Mouse (Mus musculus): Measurements from ENCODE around the gene Sdc3.

Sdc3 gene

DNA sequence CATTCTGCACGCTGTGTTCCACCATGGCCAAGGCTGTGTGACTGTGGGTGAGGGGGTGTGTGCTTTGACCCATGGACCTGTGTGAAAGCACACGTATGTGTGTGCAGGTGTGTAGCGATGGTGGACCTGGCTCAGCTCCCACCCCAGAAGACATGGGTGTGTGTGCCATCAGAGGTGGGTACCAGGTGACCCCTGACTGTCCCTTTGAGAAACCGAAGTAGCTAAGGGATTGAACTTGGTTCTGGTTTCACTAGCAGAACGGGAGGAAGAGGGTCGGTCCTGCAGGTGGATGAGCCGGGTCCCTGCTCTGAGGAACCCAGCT is 804 bp downstream of the Sdc3 start:
- in situ Hi-C loops (cut with MboI, MseI): no loop called here

GRCm38 (mm10) chr4:130794771-130795170 is 2.4 kb downstream of the Sdc3 start:
- in situ Hi-C loops (cut with MboI, MseI): no loop called here

GRCm38 (mm10) chr4:130795970-130796369 is 3.6 kb downstream of the Sdc3 start:
- in situ Hi-C loops (cut with MboI, MseI): no loop called here

DNA sequence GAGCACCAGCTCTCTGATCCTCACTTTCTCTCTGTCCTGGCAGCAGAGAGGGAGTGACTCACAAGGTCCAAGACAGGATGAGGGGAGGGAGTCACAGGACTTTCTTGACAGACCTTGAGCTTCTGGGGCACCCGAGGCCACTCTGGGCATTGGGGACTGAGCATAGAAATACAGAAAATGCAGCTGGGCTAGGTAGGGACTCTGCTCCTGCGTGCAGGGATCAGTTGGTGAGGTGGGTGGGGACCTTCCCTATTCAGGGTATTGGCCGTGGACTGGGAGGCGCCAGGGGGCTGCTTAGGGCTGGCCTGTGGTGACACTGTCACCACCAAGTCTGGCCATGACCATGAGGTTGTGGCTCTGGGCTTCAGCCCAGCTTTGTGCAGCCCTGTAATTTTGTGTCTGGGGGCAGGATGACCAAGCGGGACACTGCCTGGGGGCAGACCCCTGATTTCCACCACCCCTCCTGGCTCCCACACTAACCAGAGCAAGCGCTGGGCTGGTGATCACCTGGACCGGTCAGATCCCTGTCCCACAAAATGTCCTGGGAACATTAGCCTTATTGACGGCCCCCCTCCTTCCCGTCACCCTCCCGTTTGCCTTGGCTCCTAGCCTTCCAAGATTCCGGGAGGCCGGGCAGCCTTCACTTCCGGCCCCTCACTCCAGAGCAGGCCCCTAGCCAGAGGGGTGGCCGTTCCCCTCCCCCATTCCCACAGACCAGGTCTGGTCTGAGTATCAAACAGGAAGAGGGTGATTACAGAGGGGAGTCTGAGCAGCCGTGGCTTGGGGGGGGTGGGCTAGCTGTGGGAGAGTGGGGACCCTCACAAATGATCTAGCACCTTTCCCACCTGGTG is 5.1 kb downstream of the Sdc3 start:
- in situ Hi-C loops (cut with MboI, MseI): no loop called here

GRCm38 (mm10) chr4:130798416-130798815 is 6.1 kb downstream of the Sdc3 start:
- in situ Hi-C loops (cut with MboI, MseI): no loop called here

DNA sequence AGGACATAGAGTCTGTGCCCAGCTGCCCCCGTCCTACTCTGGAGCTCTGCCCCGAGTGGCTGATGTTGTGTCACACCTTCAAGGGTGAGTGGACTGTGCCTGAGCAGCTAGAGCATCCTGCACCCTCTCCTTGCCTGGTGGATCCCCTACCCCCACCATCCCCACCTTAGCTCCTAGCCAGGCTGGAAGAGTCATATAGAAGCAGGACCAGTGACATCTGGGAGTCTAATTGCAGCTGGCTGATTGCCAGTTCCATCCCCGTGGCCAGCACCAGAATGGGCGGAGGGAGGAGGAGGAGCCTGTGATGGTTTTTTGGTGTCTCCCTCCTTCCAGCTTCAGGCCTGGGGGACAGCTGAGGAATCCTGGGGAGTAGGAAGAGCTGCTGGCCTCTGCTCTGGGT is 6.8 kb downstream of the Sdc3 start:
- in situ Hi-C loops (cut with MboI, MseI): no loop called here

DNA sequence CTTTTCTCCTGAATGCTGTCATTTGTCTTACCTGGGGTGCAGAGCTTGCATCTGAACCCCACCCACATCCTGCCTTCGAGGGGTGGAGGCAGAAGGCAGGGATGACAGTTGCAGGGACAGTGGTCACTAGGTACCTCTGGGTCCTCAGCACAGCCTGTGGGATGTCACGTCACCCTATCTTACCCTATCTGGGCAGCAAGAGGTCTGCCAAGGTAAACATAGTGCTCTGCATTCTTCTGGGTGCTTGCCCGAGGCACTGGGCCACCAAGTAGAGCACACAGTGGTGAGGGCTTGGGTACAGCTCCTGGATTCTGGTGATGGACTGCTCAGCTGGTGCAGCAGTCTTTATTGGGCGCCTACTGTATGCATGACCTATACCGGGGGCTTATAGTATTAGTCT is 7.2 kb downstream of the Sdc3 start:
- in situ Hi-C loops (cut with MboI, MseI): no loop called here

DNA sequence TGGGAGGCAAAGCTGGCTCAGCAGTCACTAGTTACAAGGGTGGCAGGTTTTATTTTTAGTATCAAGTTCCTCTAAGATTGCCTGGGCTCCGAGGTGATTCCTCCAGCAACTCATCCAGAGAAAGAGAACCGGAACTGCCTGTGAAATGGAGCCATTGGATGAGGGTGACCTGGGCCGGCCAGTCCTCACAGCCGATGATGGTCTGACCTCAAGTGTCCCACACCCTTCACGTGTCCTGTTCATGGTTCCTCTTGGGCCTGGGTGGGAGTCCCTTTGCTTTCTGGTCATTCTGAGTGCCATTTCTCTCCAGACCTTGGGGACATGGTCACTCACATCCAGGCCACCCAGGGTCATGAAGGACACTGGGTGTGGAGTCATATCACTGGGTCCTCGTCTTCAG is 7.8 kb downstream of the Sdc3 start:
- in situ Hi-C loops (cut with MboI, MseI): loop anchor here (10.0 kb wide), 1 partner anchor 1105 kb away; the partner anchor contains the start of gene Tmem39b

- in situ Hi-C loops (cut with MboI, MseI): loop anchor here (10.0 kb wide), 1 partner anchor 1106 kb away; the partner anchor contains the start of gene Tmem39b
Observed at GRCm38 (mm10) chr4:130801198-130801597, 8.9 kb downstream of the Sdc3 start.

DNA sequence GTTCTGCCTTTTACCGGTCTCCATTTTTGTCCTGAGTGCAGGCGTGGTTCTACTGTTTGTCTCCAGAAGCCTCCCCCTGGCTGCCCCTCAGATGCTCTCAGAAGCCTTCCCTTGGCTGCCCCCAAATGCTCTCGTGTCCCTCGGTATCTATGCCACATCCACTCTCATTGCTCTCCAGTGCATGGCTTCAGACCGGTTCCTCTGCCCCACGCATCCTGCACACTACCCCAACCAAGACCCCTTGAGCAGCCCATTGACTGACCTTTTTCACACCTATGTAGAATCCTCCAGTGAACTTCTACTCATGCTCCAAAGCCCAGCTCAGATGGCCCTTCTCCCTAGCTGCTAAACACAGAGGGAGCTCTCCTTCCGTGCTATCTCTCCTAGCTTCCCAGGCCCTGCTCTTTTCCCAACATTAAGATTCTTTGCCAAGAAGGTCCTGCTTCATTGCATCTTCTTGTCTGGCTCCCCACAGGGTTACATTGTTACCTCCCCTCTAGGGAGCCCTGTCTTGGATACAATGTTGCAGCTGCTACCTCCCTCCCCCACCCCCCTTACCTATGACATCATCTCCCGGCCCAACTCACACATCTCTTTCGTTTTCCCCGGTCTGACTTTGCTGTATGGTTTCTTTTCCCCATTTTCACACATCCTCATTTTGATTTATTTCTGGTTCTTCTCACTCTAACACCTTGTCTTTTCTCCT is 9.4 kb downstream of the Sdc3 start:
- in situ Hi-C loops (cut with MboI, MseI): loop anchor here (10.0 kb wide), 1 partner anchor 1107 kb away; the partner anchor contains the start of gene Tmem39b

DNA sequence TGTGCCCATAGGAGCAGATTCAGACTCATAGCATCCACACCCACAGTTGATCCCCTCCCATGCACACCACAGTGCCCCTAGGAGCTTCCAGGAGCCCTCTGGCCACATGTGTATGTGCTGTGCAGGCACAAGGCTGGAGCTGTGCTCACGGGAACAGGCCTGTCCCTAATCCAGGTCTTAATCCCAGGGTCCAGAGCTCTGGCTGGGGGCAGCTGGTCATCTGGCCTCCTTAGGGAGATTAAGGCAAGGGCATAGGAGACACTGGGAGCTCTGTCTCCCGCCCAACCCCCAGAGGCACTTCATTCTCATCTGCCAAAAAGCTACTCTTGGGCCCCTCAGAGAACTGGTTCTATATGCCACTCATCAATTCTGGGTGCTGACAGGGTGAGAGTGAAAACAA is 11.3 kb downstream of the Sdc3 start:
- in situ Hi-C loops (cut with MboI, MseI): loop anchor here (10.0 kb wide), 1 partner anchor 1109 kb away; the partner anchor contains the start of gene Tmem39b

DNA sequence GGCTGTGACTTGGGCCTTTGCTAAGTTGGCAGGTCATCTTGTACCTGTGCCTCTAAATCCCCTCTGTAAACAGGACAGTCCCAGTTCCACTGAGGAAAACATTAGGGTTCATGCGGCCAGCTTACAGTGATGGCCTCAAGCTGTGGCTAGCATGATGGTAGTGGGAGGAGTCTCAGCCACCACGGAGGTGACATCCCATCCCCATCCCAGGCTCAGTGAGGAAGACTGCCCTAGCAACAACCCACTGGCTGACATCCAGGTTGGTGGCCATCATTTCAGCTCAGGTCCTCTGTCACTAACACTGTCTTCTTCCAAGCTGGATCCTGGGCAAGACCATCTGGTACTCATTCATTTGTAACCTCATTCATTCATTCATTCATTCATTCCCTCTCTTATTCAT is 12.0 kb downstream of the Sdc3 start:
- in situ Hi-C loops (cut with MboI, MseI): loop anchor here (10.0 kb wide), 1 partner anchor 1109 kb away; the partner anchor contains the start of gene Tmem39b

GRCm38 (mm10) chr4:130804771-130805361 is 12.5 kb downstream of the Sdc3 start:
- in situ Hi-C loops (cut with MboI, MseI): loop anchor here (10.0 kb wide), 1 partner anchor 1110 kb away; the partner anchor contains the start of gene Tmem39b

DNA sequence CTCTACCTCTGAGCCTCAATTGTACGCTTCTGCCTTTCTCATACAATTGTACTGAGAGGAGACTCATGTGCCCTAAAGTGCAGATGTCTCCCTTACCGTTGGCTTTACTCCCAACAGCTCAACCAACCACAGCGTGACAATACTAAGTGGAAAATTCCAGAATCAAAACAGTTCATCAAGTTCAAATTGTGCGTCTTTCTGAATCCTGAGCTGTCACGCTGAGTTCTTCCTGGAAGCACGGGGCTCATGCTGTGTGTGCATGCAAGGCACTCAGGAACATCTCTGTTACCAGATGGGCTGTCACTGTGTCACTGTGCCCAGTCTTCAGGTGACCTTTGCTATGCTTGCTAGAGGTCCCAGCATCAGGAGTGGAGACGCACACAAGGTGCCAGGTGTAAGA is 13.4 kb downstream of the Sdc3 start:
- in situ Hi-C loops (cut with MboI, MseI): loop anchor here (10.0 kb wide), 1 partner anchor 1111 kb away; the partner anchor contains the start of gene Tmem39b

GRCm38 (mm10) chr4:130806746-130807145 is 14.4 kb downstream of the Sdc3 start:
- in situ Hi-C loops (cut with MboI, MseI): loop anchor here (10.0 kb wide), 1 partner anchor 1112 kb away; the partner anchor contains the start of gene Tmem39b

DNA sequence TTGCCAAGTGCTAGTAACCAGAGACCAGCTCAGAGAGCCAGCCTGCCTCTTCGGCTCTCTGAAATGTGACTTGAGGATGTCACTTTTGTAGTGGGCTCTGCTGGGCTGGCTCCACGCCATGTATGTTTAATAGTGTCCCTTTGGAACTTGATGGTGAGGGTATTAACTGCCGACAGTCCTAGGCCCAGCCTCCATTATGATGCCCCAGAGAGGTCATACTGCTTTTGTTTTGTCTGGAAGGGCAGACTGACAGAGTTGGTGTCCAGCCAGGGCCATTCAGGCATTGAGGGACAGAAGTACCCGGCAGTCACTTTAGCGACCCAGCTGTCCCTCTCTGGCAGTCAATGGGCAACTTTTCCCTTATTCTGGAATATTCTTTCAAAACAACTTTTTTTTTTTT is 17.4 kb downstream of the Sdc3 start:
- in situ Hi-C loops (cut with MboI, MseI): loop anchor here (10.0 kb wide), 1 partner anchor 1115 kb away; the partner anchor contains the start of gene Tmem39b

DNA sequence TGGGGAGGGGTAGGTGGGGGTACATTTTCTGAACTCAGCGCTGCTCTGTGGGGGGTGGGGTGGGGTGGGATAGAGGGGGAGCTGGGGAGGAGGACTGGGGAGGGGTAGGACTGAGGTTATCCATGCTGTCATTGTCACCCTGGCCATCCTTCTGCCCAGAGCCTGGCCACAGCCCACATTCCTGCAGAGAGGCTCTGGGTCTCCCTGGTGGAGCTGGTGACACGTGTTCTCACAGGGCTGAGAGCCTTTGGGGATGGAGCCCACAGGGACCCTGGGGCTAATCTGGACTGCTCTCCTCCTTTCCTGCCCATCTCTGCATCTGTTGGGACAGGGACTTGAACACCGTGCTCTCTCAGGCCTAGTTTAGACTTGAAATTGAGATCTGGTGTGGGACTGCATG is 18.5 kb downstream of the Sdc3 start:
- in situ Hi-C loops (cut with MboI, MseI): no loop called here

- in situ Hi-C loops (cut with MboI, MseI): no loop called here
Observed at GRCm38 (mm10) chr4:130811385-130811784, 19.0 kb downstream of the Sdc3 start.

GRCm38 (mm10) chr4:130813958-130814357 is 21.6 kb downstream of the Sdc3 start:
- in situ Hi-C loops (cut with MboI, MseI): no loop called here

DNA sequence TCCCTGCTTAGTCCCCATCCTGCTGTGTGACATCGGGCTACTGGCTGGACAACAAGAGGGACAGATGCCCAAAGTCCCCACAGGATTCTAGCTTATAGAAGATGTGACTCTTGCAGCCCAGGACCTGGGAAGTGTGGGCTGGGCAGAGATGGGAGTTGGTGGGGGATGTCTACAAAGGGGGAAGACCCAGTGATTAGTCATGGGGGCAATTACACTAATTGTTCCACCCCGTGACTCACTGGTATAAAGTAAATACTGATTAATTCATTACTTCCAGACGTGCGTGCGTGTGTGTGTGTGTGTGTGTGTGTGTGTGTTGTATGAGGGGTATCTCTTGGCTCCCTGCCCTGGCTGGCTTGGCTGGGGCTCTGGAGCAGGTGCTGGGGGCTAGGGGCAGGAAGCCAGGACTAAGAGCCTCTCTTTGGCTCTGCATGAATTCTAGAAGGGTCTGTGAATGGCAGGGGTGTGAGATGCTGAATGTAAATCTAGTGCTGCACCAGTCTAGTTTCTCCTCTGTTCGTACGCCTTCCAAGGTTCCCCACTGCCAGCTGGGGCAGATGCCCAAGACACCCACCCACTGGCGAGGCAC is 22.5 kb downstream of the Sdc3 start:
- in situ Hi-C loops (cut with MboI, MseI): no loop called here

GRCm38 (mm10) chr4:130815860-130816259 is 23.5 kb downstream of the Sdc3 start:
- in situ Hi-C loops (cut with MboI, MseI): no loop called here

DNA sequence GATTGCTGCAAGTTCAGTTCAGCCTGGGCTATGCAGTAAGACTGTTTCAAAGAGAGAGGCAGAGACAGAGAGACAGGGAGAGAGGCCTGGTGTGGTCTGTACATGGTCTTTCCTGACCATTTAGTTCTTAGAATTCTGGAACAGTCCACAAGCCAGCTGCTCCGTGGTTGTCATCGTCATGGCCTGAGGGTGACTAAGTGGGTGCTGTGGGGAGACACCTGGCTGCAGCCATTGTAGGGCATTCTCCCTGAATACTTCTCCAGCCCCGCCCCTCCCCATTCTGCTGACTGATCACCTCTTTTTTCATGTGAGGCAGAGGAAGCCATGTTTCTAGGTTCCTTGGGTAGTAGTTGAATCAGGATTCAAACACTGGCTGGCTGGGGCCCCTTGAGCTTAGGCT is 27.5 kb downstream of the Sdc3 start:
- in situ Hi-C loops (cut with MboI, MseI): no loop called here
